Mouse (Mus musculus): Measurements from ENCODE around the gene Lgals3. TPM values are rescaled to one million over a fixed set of nuclear protein-coding genes. Genes with fewer than 3 reads are reported as not detected.

Gene Lgals3
- polyA plus RNA-seq, 1 experiment from 2014 or later, result 1.9 TPM

- ATAC-seq (replicated peaks; ENCODE audit: insufficient number of reproducible peaks, low FRiP score, low TSS enrichment), result no peak
- no peak overlapping the region for H3K27ac ChIP-seq (ENCODE audit: low read depth, low read length)
- no peak overlapping the region for H3K4me3 ChIP-seq (ENCODE audit: low read depth, low read length)
- H3K4me1 ChIP-seq (ENCODE audit: control insufficient read depth, insufficient read depth, low read length), result no peaks in the 10 kb centered on the region
- WGBS (ENCODE audit: insufficient replicate concordance), result 77% methylated on average over 10 of the region's 10 CpGs
- no peak overlapping the region for H3K4me2 ChIP-seq
- no peaks in the 10 kb centered on the region for H3K36me3 ChIP-seq (ENCODE audit: control insufficient read depth, insufficient read depth, low read length)
- H3K9me3 ChIP-seq (replicated peaks; ENCODE audit: control insufficient read depth, low read length), result no peaks in the 10 kb centered on the region
- H3K27me3 ChIP-seq (ENCODE audit: control insufficient read depth, insufficient read depth, low read length), result no peaks in the 10 kb centered on the region
- H3K9ac ChIP-seq (ENCODE audit: low read depth, low read length), result no peak overlapping the region
Observed at GRCm38 (mm10) chr14:47340231-47340925, 27.2 kb upstream of the Lgals3 start.

DNA sequence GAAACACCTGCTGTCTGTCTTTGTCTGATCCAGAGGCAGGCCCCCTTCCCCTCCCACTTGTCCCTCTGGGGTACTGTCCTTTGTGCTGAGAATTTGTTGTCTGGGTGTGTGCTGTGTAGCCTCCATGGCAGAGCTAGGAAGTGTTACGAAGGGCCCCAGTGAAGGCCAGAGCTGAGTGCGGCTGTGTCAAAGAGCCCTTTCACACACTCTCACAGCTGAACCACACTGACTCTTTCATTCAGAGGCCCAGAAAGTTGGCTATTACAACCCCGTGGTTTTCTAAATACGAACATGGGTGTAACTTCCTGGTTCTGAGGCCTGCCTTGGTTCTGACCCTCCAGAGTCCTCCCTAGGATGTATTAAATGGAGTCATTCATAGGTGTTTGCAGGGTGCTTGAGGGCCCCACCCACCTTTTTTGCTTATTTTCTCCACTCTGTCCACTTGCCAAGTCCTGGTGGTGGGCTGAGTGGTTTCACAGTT, 25.7 kb upstream of the Lgals3 start:
- Histone ChIP-seq H3K4me1 (ENCODE audit: control insufficient read depth, insufficient read depth, low read length) (no peaks in the 10 kb centered on the region), H3K36me3 (ENCODE audit: control insufficient read depth, insufficient read depth, low read length) (no peaks in the 10 kb centered on the region), H3K9me3 (replicated peaks; ENCODE audit: control insufficient read depth, low read length) (no peaks in the 10 kb centered on the region), H3K4me3 (ENCODE audit: low read depth, low read length) (no peak overlapping the region), H3K27me3 (ENCODE audit: control insufficient read depth, insufficient read depth, low read length) (no peaks in the 10 kb centered on the region), H3K4me2 (no peak overlapping the region), H3K9ac (ENCODE audit: low read depth, low read length) (no peak overlapping the region), H3K27ac (ENCODE audit: low read depth, low read length) (no peak overlapping the region)
- 71% methylated on average over 4 of the region's 4 CpGs for WGBS (ENCODE audit: insufficient replicate concordance)
- ATAC-seq (replicated peaks; ENCODE audit: insufficient number of reproducible peaks, low FRiP score, low TSS enrichment), result no peak

DNA sequence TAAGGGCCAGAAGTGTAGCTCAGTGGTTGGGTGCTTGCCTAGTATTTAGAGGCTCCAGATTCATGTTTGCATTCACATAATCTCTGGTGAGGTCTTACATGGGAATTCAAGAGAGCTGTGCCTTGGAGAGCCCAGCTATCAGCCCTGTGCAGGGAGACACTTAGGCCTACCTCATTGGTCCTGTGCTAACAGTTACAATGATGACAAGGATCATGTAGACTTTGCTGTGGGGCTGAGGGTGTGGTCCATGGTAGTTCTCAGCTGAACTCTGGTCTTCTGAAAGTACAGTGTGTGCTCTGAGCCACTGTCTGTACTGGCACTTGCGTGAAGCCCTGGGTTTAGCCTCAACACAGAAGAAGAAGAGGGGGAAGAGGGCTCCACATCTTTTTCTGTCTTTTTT, 20.8 kb upstream of the Lgals3 start:
- Histone ChIP-seq H3K27ac (ENCODE audit: low read depth, low read length) (no peak overlapping the region), H3K4me2 (no peak overlapping the region), H3K27me3 (ENCODE audit: control insufficient read depth, insufficient read depth, low read length) (no peaks in the 10 kb centered on the region), H3K9me3 (replicated peaks; ENCODE audit: control insufficient read depth, low read length) (no peaks in the 10 kb centered on the region), H3K4me1 (ENCODE audit: control insufficient read depth, insufficient read depth, low read length) (no peaks in the 10 kb centered on the region), H3K9ac (ENCODE audit: low read depth, low read length) (no peak overlapping the region), H3K36me3 (ENCODE audit: control insufficient read depth, insufficient read depth, low read length) (no peaks in the 10 kb centered on the region), H3K4me3 (ENCODE audit: low read depth, low read length) (no peak overlapping the region)
- 87% methylated on average over 1 of the region's 1 CpGs for WGBS (ENCODE audit: insufficient replicate concordance)
- no peak for ATAC-seq (replicated peaks; ENCODE audit: insufficient number of reproducible peaks, low FRiP score, low TSS enrichment)

DNA sequence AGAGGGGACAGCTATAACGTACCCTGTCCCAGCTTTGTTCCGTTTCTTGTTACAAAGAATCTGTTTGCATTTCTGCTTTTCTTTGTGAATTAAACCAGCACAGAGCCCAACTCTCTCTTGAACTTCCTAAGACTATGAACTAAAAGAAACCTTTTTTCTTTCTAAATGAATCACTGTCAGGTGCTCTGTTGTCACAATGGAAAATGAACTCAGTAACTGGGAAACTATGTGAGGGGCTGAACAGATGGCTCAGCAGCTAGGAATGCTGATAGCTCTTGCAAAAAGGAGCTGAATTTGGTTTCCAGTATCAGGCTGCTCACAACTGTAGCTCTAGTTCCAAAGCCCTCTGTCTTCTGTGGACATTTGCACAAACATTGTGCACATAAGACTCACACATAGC, 16.6 kb upstream of the Lgals3 start:
- Histone ChIP-seq H3K4me3 (ENCODE audit: low read depth, low read length) (no peak overlapping the region), H3K4me1 (ENCODE audit: control insufficient read depth, insufficient read depth, low read length) (no peaks in the 10 kb centered on the region), H3K4me2 (no peak overlapping the region), H3K27ac (ENCODE audit: low read depth, low read length) (no peak overlapping the region), H3K9me3 (replicated peaks; ENCODE audit: control insufficient read depth, low read length) (no peaks in the 10 kb centered on the region), H3K36me3 (ENCODE audit: control insufficient read depth, insufficient read depth, low read length) (no peaks in the 10 kb centered on the region), H3K9ac (ENCODE audit: low read depth, low read length) (no peak overlapping the region), H3K27me3 (ENCODE audit: control insufficient read depth, insufficient read depth, low read length) (no peaks in the 10 kb centered on the region)
- 83% methylated on average over 2 of the region's 2 CpGs for WGBS (ENCODE audit: insufficient replicate concordance)
- ATAC-seq (replicated peaks; ENCODE audit: insufficient number of reproducible peaks, low FRiP score, low TSS enrichment), result no peak

- Histone ChIP-seq H3K4me3 (ENCODE audit: low read depth, low read length) (no peak overlapping the region), H3K27me3 (ENCODE audit: control insufficient read depth, insufficient read depth, low read length) (no peaks in the 10 kb centered on the region), H3K9ac (ENCODE audit: low read depth, low read length) (no peak overlapping the region), H3K4me2 (no peak overlapping the region), H3K4me1 (ENCODE audit: control insufficient read depth, insufficient read depth, low read length) (no peaks in the 10 kb centered on the region), H3K9me3 (replicated peaks; ENCODE audit: control insufficient read depth, low read length) (no peaks in the 10 kb centered on the region), H3K27ac (ENCODE audit: low read depth, low read length) (no peak overlapping the region), H3K36me3 (ENCODE audit: control insufficient read depth, insufficient read depth, low read length) (no peaks in the 10 kb centered on the region)
- no peak for ATAC-seq (replicated peaks; ENCODE audit: insufficient number of reproducible peaks, low FRiP score, low TSS enrichment)
- WGBS (ENCODE audit: insufficient replicate concordance), result 87% methylated on average over 10 of the region's 10 CpGs
Observed at GRCm38 (mm10) chr14:47352272-47352671, 15.3 kb upstream of the Lgals3 start.

GRCm38 (mm10) chr14:47353240-47353639, 14.3 kb upstream of the Lgals3 start:
- WGBS (ENCODE audit: insufficient replicate concordance), result 73% methylated on average over 4 of the region's 4 CpGs
- no peaks in the 10 kb centered on the region for H3K27me3 ChIP-seq (ENCODE audit: control insufficient read depth, insufficient read depth, low read length)
- H3K27ac ChIP-seq (ENCODE audit: low read depth, low read length), result no peak overlapping the region
- no peak overlapping the region for H3K9ac ChIP-seq (ENCODE audit: low read depth, low read length)
- no peak overlapping the region for H3K4me3 ChIP-seq (ENCODE audit: low read depth, low read length)
- no peaks in the 10 kb centered on the region for H3K4me1 ChIP-seq (ENCODE audit: control insufficient read depth, insufficient read depth, low read length)
- H3K4me2 ChIP-seq, result no peak overlapping the region
- H3K9me3 ChIP-seq (replicated peaks; ENCODE audit: control insufficient read depth, low read length), result no peaks in the 10 kb centered on the region
- no peak for ATAC-seq (replicated peaks; ENCODE audit: insufficient number of reproducible peaks, low FRiP score, low TSS enrichment)
- H3K36me3 ChIP-seq (ENCODE audit: control insufficient read depth, insufficient read depth, low read length), result no peaks in the 10 kb centered on the region

DNA sequence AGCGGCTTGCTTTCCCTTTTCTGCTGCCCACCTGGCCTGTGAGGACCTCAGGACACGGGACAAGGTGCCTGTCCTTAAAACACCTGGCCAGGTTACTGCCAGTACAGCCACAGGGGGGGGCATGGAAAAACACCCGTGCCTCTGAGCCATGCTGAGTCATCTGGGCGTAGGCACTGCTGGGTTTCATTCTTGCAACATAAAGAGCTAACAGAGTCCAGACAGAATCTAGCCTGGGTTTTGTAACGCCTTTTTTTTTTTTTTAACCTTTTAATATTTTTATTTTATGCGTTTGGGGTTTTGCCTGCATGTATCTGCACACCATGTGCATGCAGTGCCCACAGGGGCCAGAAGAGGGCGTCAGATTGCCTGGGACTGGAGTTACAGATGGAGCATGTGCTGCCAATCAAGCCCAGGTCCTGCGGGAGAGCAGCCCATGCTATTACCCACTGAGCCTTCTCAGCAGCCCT, 13.4 kb upstream of the Lgals3 start:
- H3K36me3 ChIP-seq (ENCODE audit: control insufficient read depth, insufficient read depth, low read length), result no peaks in the 10 kb centered on the region
- WGBS (ENCODE audit: insufficient replicate concordance), result 63% methylated on average over 8 of the region's 8 CpGs
- H3K4me1 ChIP-seq (ENCODE audit: control insufficient read depth, insufficient read depth, low read length), result no peaks in the 10 kb centered on the region
- H3K4me2 ChIP-seq, result no peak overlapping the region
- ATAC-seq (replicated peaks; ENCODE audit: insufficient number of reproducible peaks, low FRiP score, low TSS enrichment), result no peak
- H3K9ac ChIP-seq (ENCODE audit: low read depth, low read length), result no peak overlapping the region
- no peak overlapping the region for H3K4me3 ChIP-seq (ENCODE audit: low read depth, low read length)
- no peak overlapping the region for H3K27ac ChIP-seq (ENCODE audit: low read depth, low read length)
- H3K27me3 ChIP-seq (ENCODE audit: control insufficient read depth, insufficient read depth, low read length), result no peaks in the 10 kb centered on the region
- H3K9me3 ChIP-seq (replicated peaks; ENCODE audit: control insufficient read depth, low read length), result no peaks in the 10 kb centered on the region

GRCm38 (mm10) chr14:47354948-47355347, 12.6 kb upstream of the Lgals3 start:
- no peak overlapping the region for H3K4me3 ChIP-seq (ENCODE audit: low read depth, low read length)
- H3K36me3 ChIP-seq (ENCODE audit: control insufficient read depth, insufficient read depth, low read length), result no peaks in the 10 kb centered on the region
- no peaks in the 10 kb centered on the region for H3K27me3 ChIP-seq (ENCODE audit: control insufficient read depth, insufficient read depth, low read length)
- no peak overlapping the region for H3K4me2 ChIP-seq
- H3K9me3 ChIP-seq (replicated peaks; ENCODE audit: control insufficient read depth, low read length), result no peaks in the 10 kb centered on the region
- H3K4me1 ChIP-seq (ENCODE audit: control insufficient read depth, insufficient read depth, low read length), result no peaks in the 10 kb centered on the region
- 64% methylated on average over 5 of the region's 5 CpGs for WGBS (ENCODE audit: insufficient replicate concordance)
- H3K9ac ChIP-seq (ENCODE audit: low read depth, low read length), result no peak overlapping the region
- no peak overlapping the region for H3K27ac ChIP-seq (ENCODE audit: low read depth, low read length)
- no peak for ATAC-seq (replicated peaks; ENCODE audit: insufficient number of reproducible peaks, low FRiP score, low TSS enrichment)

- H3K27ac ChIP-seq (ENCODE audit: low read depth, low read length), result no peak overlapping the region
- no peaks in the 10 kb centered on the region for H3K27me3 ChIP-seq (ENCODE audit: control insufficient read depth, insufficient read depth, low read length)
- H3K4me2 ChIP-seq, result no peak overlapping the region
- H3K4me3 ChIP-seq (ENCODE audit: low read depth, low read length), result no peak overlapping the region
- no peaks in the 10 kb centered on the region for H3K9me3 ChIP-seq (replicated peaks; ENCODE audit: control insufficient read depth, low read length)
- H3K36me3 ChIP-seq (ENCODE audit: control insufficient read depth, insufficient read depth, low read length), result no peaks in the 10 kb centered on the region
- H3K9ac ChIP-seq (ENCODE audit: low read depth, low read length), result no peak overlapping the region
- no peaks in the 10 kb centered on the region for H3K4me1 ChIP-seq (ENCODE audit: control insufficient read depth, insufficient read depth, low read length)
- WGBS (ENCODE audit: insufficient replicate concordance), result 79% methylated on average over 3 of the region's 3 CpGs
- ATAC-seq (replicated peaks; ENCODE audit: insufficient number of reproducible peaks, low FRiP score, low TSS enrichment), result no peak
Observed at GRCm38 (mm10) chr14:47356622-47357021, 10.9 kb upstream of the Lgals3 start.
